Mouse (Mus musculus) lung, postnatal 25 days (tissue): ENCODE results near the gene Tenm3.
A peak's percentile ranks its signal among the peaks of the same experiment; 100 is the strongest.

Experiments used
- DNase-seq: peaks from one replicate; pipeline ENCODE4 v3.0.0; 2022; ENCODE audit warnings: low spot score

Tenm3 gene

DNA sequence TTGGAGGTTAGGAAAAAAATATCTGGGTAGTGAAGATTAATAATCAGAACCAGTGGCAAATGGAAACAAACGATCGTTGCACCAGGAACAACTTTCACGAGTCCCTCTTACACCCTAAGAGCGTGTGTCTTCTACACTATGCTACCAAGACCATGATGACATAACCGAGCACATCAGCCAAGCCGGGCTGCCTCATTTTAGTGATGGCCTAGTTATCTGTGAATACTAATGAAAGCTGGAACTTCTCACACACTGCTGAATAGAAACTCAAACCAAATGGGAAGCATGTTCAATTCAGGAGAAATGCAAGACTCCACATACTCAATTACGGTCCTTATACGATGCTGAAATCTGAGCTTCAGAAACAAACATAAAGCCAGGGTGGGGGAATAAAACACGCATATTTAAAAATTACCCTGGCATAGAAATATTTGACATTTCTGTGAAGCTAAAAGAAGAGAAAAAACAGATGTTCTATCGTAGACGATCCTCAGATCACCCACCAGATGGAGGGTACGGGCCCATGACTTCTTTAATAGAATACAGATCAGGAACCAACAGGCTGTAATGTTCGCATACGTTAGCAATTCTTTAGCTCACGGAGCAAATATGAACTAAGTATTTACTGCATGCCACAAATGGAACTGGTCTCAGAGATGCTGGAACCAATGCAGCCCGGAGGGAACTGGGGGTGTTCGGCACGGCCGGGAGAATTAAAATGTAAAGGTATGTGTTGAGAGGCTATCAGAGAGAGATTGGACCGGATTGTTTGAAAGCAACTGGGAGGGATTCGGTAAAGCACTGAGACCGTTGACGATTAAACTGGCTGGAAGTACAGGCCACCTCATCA is 393.1 kb downstream of the Tenm3 start:
- DNase-seq = no peak

DNA sequence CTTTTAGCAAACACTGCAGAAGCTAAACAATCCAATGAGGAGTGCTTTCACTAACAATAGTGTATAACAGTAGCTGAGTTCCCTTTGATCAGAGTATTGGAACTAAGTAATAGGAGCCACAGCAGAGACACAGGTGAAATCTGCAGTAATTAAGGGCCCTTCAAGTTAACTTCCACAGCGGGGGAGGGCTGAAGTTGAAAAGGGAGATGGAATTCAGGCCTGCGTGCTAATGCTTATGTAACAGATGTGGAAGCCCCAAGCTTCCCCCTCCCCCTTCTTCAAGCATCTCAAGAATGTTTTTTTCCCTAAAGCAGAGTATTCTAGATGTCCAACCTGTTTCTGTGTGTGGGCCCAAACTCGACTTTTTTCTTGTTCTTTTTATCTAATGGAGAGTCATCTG is 394.1 kb downstream of the Tenm3 start:
- DNase-seq = no peak

DNA sequence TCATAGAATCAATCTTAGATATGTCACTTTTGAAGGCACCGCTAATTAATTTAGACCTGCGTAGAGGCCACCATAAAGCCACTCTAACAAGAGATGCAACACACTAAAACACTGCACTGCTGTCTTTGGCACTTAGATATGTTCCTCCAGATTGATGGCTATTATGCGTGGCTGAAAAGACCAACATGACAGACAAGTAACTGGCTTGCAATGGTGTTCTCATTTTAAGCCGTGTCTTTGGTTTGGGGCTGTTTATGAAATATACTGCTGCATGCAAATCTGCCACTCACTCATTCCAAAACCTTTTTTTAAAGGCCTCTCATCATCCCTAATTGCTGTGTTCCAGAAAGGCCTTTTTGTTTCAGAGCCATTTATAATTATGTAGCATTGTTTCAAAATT is 398.1 kb downstream of the Tenm3 start:
- DNase-seq = no peak

DNA sequence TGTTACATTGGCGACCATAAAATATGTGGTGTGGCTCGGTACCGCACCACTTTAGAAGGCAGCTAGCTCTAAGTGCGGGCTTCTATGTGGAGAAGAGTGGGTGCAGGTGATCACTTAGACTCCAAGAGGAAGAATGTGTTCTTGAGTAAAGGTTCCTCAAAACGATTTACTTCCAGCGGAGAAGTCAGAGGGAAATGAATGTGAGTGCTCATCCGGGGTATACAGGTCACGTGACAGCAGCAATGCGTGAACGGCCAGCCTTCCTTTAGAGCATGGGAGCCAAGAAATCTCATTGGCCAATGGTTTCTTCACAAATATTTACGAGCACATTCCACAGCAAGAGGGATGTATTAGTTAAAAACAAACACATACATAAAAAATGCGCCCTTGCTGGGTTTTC is 404.3 kb downstream of the Tenm3 start:
- no peak for DNase-seq

DNA sequence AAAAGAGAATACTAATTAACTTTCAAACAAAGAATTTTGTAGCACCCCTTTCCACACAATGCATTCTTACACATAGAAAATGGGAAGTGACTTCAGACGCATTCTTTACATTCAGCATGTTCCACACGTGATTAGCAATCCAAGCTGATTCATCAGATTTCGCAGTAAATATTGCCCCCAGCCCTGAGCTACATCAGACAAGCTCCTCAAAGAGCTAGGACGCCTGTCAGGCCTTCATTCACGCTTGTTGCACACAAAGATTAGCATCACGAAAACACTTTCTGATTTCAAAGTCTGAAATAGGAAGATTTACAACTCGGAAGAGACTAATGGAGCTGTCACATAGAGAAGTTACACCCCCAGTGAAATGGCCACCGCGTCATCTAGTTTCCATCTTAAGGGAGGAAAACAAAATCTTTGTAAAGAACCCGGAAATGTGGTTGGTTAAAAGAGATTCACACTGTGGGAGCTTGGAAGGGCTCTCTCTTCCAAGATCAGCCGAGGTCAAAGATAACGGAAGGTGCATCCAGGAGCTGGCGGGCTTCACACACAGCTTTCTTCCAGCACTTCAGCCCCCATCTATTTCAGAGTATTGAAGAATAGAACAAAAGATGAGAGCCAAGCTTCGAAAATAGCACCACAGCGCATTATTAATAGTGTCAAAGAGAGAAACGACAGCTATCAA is 406.1 kb downstream of the Tenm3 start:
- no peak for DNase-seq

DNA sequence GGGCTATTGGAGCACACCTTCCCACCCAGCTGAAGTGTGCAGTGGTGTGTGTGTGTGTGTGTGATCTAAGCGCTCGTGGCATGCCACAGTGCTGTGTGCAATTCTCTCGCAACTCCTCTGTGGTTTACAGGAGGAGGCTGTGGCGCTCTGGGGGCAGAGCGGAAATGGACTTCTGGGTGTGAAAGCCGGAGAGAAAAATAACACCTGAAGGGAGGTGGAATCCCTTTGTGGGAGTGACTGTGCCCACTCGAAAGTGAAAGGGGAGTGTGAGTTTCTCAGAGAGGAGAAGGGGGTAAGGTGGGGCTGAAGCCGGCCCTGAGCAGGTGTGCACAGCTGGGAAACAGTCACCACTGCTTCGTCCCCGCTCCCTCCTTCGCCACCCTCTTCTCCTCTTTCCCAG is 418.6 kb downstream of the Tenm3 start:
- peak; percentile 3 for DNase-seq

DNA sequence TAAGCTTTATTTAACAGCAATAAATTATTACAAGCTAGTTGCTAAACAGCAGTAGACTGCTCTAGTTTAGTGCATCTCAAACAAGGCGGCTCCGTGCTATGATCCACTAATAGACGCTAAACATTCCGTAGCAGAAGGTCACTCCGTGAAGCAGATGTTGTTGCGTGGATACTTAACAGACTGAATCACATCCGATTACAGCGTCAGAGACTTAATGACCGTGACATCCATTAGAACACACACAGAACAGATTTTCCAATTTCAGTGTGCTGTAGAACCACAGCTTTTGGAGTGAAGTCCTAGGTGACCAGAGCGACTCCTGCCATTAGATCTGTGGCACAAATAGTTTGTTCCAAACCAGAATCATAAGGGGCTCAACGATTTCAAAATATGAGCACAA is 426.0 kb downstream of the Tenm3 start:
- DNase-seq = no peak

DNA sequence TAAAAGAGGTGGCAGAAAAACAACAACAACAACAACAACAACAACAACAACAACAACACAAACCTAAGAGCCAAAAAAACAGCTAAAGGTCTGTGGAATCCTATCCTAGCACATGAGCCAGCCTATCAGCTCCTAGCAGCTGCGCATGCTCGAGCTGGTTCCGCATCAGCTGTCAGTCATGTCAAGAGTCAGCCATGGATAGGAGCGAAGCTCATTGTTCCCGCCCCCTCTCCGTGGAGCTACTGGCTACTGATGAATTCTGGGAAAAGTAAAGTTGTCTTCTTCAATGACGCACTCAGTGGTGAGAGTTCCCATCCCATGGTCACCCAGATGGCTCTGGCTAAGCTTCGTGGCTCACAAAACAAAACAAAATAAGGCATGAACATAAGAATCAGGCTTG is 432.8 kb downstream of the Tenm3 start:
- DNase-seq = no peak

DNA sequence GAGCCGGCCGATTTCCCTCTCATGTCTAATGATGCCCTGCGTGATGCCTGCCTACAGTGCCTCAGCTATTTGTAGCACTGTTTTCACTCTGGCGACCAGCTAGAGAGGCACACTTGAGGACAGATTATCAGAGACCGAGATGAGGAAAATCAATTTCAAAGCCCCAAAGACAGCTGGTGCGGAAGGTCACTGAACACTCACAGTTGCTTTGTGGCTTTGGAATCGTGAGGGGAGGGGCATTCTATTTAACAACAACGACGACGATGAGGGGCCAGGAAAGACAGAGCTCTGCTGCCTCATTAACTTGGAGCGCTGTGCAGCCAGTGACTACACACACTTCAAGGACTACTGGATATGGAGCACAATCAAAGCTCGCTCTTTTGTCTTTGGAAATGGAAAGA is 443.2 kb downstream of the Tenm3 start:
- DNase-seq = no peak

DNA sequence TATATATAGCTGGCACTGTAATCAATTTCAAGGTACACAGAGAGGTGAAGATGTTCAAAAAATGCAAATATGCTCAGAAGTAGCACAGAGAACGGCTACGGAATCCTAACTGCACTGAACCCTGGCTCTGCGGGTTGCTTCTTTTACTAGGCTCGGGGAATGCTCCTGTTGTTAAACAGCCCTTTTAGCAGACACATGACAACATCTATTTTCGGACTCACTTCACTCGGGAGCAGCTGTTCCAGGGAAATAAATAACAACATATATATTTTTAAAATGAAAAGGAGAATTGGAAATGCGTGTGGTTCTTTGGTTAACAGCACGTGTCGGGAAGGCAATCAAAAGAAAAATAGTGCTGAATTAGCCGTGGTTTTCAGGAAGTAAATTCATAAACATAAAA is 457.9 kb downstream of the Tenm3 start:
- no peak for DNase-seq

DNA sequence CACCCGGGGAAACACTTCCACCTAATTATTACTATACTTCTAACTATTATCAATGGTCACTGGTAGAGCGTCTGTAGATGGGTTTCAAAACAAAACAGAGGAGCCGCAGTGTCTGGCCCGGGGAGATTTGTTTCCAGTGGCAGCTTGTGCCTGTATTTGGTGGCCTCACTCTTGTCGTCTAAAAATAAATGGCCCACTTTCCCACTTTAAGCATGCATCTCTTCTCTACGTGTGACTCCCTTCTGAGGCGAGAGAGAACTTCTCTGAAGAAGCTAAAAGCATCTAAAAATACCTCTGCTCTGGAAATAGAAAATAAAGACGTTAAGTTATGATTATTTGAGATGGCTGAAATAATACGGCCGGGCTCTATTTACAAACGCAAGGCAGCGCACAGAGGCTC is 463.7 kb downstream of the Tenm3 start:
- no peak for DNase-seq

DNA sequence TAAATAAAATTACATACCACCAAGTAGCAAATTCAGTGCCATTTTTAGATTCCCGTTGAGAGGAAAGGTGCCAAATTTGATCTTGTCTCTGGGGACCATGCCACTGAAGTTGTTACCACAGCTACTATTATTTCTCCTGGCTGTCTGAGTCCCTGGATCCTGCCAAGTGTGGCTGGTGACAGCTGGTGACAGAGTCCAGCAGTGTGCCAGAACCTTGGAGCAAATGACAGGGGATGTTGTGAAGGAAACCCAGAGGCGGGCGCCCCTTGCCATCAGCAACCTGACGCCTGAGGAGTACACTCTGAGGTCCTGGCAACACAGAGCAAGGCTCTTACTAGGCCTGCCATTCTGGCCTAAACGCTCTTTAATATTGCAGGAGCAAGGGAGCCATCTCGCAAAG is 467.0 kb downstream of the Tenm3 start:
- DNase-seq = no peak

DNA sequence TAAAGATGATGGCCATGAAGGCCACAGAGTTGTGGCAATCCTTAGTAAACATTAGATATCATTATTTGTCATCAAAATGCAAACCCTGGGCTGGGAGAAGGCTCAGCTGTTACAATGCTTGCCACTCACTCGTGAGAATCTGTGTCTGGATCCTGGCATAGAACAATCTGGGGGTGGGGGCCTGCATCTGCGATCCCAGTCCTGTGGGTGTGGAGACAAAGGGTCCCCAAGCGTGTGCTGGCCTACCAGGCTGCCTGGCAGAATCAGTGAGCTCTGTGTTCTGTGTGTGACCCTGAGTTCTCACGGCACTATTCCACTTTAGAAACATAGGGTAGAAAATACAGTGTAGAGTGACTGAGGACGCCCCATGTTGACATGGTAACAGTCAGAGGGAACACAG is 468.6 kb downstream of the Tenm3 start:
- no peak for DNase-seq

DNA sequence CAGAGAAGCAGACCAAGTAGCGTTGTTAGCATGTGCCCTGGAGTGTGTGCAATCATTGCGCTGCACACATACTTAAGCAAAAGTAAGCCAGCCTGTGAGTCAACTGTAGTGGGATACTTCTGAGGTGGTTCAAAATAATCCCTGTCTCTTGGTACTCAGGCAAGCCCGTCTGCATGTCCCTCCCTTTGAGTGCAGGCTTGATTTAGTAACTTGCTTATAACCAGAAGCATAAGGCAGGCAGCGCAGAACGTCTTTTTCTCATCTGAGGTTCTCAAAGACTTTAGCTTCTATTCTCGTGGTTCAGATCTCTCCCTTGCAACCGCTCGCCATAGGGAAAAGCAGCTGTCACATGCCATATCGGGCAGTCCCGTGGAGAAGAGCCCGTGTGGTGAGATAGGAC is 470.3 kb downstream of the Tenm3 start:
- no peak for DNase-seq

DNA sequence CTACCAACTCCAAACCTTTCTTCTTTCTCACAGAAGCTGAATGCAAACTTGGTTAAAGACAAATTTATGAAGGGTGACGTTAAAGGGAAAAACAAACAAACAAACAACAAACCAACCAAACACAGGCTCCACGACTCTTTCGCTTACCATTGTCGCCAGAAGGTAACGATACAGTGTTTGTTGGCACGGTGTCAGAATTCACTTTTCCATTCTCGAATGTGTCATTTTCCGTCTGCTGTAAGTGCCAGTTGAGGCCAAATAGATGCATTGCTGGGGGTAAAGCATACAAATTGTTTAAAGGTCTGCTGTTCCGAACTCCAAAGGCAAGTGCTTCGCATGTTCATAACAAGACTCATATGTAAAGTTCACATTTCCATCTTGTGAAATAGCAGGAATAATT is 476.6 kb downstream of the Tenm3 start:
- DNase-seq = no peak

DNA sequence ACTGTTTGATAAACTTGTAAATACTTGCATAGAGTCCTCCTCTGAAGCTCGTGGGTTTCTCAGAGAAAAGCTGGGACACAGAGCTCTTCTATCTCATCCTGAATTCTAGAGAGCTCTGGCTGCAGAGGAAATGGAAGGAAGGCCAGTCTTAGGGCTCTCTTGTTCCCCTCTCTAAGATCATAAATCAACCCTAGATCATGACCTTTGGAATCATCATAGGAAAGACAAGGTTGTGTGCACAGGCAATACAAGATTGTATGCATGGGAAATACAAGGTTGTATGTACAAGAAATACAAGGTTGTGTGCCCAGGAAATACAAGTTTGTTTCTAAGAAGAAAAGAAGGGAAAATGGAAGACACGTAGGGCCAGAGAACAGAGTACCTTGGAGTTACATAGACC is 486.9 kb downstream of the Tenm3 start:
- DNase-seq = no peak

DNA sequence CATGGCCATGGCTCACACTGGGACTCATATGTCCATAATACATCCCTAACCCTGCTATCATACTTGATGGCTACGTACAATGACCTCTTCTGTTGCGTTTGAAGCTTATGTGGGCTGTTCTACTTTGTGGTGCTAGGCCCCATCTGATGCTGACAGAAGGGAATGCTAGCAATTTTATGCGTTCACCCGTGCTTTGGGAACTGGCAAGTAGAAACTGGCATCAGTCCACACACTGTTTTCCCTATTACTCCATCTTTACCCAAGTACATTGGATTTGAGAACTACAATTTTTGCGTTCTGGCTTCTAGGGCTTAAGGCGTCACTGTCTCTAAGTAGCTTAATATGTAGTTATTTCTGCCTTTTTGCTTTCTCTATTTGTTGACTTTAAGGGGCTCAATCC is 490.3 kb downstream of the Tenm3 start:
- DNase-seq = no peak

DNA sequence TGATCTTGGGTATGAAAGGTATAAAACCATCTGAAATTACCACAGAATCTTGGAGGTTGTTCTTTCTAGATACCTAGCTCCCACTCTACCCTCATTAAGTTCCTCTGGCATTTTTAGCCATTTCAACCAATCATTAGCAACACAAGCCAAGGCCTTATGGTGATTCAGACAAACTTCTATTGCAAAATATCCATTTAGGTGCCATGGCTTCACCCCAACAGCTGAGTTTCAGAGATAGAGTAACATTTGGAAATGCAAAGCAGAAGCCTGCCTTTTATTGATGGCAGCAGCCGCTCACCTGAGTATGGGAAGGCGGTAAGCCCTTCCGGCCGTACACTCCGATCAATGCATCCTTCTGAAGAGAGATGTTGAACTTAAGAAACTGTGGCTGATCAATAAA is 494.9 kb downstream of the Tenm3 start:
- no peak for DNase-seq

DNA sequence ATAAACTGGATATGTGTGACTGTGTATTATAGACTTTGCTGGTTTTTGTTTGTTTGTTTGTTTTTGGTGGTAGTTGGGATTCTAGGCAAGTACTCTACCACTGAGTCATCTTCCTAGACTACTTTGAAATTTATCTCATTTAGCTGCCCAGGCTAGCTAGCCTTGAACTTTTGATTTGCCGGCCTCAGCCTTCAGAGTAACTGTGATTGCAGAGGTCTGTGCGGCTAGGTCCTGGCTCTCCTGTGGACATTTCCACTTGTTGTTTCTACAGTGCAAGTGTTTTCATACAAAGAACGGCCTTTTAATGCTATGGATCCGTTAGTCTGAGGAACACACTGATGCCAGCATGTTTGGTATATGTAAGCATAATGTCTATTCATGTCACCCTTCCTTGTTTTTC is 495.4 kb downstream of the Tenm3 start:
- no peak for DNase-seq

DNA sequence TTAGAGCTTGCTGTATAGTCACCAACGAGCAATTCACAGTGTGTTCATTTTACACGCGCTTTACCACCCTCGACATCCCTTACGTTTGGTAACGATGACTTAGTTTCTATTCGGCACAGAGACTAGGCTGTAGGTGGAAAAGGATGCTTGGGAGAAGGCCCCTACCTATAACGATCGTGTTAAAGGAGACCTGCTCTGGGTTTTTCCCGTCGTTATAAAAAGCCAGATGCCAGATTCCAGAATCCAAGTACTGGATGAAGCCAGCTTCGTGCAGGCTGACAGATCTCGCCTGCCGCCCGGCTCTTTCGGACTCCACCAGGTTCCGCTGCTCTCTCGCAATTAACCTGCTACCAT is 500.7 kb downstream of the Tenm3 start:
- DNase-seq = no peak

DNA sequence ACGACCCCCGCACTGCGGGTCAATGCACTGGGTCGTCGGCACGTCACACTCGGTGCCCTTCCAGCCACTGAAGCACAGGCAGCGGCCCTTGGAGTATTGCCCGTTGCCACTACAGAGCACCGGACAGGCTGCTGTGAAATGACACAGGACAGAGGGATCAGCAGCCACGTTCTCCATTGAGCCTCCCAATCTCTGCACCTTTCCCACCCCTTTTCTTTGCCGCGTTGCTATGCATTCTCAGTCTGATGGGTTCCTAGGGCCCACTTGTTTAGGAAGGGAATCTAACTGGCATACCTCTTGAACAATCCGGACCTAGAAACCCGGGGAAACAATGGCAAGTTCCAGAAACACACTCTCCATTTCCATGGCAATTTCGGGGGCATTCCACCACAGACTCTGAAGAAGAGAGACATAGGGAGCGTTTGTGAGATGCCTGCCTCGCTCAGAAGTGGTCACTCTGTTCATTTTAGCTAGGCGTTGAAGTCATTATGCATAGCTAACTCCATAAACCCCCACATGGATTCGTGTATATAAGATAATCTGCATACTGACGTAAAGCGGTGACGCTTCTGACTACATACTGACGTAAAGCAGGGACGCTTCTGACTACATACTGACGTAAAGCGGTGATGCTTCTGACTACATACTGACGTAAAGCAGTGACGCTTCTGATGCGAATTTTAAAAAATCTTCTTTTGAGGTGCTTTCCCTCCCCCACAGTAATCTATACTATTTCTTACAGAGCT is 501.3 kb downstream of the Tenm3 start:
- DNase-seq = no peak

DNA sequence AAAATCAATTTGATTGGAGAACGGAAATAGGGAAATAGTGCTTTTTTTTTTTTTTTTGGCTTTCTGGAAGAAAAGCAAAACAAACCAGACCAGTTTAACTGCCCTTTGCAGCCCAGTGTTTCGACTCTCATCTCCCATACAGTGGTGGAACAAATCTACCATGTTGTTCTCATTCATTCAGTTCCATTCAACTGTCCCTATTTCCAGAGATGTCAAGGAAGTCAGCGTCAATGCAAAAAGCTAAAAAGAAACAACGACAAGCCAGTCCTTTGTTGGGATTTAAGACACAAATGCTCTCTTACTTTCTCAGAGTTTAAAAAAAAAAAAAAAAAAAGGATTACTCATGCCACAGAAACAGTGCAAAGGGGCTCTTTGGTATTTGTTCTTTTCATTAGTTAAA is 502.1 kb downstream of the Tenm3 start:
- DNase-seq = no peak

DNA sequence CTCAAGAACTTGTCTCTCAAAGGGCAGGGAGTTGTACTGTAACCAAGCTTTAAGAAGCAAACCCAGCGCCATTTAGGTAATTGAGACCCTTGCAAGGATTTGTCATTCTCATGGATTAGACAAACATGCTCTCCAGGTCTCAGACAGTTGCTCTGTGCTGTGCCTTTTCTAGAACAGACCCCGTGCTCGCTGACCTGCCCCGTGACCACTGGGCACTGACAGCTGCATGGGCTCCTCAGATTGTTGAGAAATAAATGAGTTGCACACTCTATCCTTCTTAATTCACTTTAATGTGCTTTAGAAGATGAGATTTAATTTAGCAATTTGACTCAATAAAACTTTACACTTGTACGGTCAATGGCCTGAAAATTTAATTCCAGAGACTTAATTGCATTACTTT is 502.5 kb downstream of the Tenm3 start:
- DNase-seq = no peak
